Mouse (Mus musculus) spleen, adult 2 months (tissue): ENCODE data around the gene Ina.
"Not testable (repeated sequence)": the region's sequence is repeated elsewhere in the genome, so short reads cannot be mapped to it uniquely, and the experiment has no call there.

Experiments used
- CTCF ChIP-seq: fragments of 200-500 bp; IDR thresholded peaks from 2 replicates; pipeline ENCODE4 v1.5.1; 2011; ENCODE audit warnings: mild to moderate bottlenecking, inconsistent platforms; ENCODE audit not compliant: insufficient read depth, insufficient read length, insufficient replicate concordance; ENCODE audit errors: extremely low read depth
- POLR2A ChIP-seq: fragments of 200-500 bp; IDR thresholded peaks from 2 replicates; pipeline ENCODE4 v1.6.1; 2011; ENCODE audit warnings: low read depth, low read length, inconsistent platforms

GRCm38 (mm10) chr19:46992329-46992728, 22.2 kb upstream of the Ina start:
- TF ChIP-seq CTCF, POLR2A: not testable (repeated sequence)
